Mouse (Mus musculus): ENCODE results near the gene Spint2.

- TF ChIP-seq CTCF (IDR thresholded peaks at IDR 0.05; ENCODE audit: extremely low read depth, insufficient read depth, insufficient read length, insufficient replicate concordance) (no peak), POLR2A (IDR thresholded peaks at IDR 0.05; ENCODE audit: low read depth, low read length) (no peak)
Observed at GRCm38 (mm10) chr7:29280801-29281200, 911 bp downstream of the Spint2 start.
